Mouse (Mus musculus) mature B cell (primary cell): ENCODE measurements around the gene Gpr176.

Experiments
- in situ Hi-C: fragments of 300-500 bp; cut with MboI; formaldehyde crosslinking; loops from 2 replicates; pipeline ENCODE4 v1.14.3; 2019

Gene Gpr176

DNA sequence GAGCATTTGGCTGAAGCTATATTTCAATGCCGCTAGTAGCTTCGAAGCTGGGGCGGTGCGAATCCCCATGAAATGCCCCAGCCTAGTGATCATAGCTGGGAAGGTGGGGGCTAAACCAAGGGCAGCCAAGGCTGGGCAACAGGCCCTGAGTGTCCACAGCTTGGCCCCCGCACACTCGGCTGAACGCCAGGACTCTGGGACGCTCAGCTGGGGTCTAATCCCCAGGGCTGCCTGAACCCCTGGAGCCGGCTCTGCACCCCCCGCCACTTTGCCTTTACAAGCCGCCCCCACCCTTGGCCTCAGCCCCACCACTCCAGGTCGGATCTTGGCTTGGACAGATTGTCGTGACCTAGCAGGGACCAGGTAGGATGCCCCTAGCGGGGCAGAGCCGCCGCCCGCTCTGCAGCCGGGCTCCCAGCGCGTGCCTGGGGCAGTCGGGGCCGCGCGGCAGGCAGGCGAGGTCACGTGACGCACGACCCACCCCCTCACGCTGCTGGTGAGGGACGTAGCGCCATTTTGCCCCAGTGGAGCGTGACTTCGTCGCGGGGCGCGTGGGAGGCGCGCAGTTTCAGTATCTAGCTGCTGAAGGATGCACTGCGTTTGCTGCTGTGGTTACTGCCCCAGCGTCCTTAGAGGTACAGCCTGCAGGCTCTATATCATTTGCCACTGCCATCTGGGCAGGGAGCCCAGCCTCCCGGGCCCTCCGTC, 507 bp upstream of the Gpr176 start:
- in situ Hi-C loops, result no loop called here

DNA sequence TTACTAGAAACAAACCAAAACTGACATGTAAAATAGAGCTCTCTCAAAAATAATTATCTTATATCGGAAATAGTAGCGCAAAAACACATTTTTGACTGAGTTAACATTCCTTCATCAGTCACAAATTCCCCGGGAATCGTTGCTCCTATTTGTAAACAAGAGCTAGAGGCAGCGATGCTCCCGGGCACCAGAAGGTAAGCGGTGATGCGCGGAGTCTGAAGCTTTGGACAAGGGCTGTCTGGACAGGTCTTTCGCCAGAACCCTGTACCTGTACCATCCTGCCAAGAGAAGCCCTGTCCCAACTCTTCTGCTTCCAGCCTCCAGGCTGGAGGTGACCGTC, 688 bp downstream of the Gpr176 start:
- in situ Hi-C loops, result no loop called here

DNA sequence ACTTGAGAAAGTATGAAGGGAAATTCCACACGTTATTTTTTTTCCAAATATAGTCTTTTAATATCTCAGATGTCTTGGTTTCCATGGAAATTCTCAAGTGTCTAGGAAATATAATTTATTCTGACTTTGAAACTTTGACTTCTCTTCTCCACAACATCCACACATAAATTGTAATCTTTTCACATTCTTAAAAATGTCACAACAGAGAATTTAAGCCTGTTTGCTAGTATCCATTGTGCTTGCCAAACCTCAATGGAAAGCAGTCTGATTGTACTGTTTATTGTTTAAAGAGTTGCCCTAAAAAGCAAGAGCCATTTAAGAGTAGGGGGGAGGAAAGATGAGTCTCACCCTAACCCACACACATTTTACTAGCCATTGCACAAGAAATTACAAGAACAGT, 1.4 kb downstream of the Gpr176 start:
- in situ Hi-C loops, result no loop called here

DNA sequence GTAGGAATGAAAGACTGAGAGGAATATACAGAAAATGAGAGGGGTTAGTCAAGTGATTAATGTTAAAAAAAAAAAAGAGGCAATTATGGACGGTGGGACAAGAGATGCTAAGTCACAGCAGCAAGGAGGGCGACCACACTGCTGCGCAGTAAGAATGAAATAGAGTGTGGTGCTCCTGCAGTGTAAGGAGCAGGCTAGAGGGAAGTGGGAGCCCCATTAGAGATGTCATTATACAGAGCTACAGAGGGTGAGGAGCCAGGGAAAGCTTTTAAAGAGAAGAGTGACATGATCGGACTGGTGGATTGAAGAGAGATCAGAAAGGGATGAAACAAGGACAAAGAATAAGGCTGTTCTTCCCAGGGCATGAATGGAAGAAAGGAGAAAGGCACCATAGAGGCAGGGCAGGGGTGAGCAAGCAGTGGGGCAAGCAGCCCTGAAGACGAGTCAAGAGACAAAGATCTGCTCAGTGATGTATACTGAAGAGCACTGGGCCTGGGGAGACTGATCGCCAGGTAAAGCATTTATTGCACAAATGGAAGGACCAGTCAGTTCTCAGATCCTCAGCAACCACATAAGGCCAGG, 18.0 kb downstream of the Gpr176 start:
- in situ Hi-C loops, result no loop called here

DNA sequence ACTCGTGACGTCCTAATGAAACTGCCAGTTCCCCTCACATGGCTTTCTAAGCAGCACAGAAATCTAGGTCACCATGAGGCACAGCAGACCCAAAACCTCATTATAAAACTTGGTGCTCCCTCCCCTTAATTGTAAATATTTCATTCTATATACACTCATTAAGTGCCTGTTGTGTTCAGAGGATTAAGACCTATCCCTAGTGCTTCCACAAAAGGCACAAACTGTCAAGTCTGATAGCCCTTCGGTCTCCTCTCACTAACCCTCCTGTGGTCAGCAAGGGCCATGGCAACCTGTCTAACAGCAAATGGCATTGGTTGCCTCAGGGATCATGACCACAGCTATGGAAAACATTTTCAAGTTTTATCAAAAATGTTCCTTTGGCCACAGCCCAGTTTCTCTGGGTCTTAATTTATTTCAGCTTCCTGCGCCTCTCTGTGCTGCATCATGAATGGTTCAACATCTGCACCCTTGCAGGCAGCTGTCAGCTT, 19.3 kb downstream of the Gpr176 start:
- in situ Hi-C loops, result no loop called here

DNA sequence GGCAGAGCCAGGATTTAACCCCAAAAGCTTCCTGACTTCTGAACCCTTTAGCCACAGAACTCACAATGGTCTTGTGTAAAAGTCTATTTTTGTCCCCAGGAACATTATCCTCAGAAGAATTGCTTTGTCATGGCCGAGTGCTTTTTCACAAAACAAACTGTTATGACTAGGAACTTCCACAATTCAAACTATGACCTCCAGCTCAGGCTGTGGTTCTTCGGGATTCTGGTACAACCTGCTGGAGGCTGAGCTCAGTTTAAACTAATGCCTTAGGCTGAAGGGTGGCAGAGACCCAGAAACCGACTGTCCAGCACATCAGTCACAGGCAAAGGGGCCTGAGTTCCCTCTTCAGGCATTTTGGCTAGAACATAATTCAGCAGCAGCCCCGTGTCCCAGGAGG, 19.7 kb downstream of the Gpr176 start:
- in situ Hi-C loops, result no loop called here

DNA sequence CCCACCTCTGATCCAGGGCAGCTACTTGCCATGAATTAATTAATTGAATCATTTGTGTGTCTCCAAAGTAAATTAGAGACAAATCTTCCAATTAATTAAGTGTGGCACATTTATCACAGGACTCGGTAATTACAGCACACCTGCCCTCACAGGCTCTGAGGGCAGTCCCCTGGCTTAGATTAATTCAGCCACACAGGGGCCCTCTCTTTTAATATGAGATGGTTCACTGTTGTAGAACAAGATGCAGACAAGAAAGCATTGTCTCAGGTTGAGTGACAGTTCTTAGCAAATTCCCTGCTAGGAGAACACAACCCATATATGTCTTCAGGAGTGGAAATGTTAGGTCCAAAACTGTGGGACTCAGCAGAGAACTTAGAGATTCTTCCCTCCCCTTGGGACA, 27.7 kb downstream of the Gpr176 start:
- in situ Hi-C loops, result no loop called here

DNA sequence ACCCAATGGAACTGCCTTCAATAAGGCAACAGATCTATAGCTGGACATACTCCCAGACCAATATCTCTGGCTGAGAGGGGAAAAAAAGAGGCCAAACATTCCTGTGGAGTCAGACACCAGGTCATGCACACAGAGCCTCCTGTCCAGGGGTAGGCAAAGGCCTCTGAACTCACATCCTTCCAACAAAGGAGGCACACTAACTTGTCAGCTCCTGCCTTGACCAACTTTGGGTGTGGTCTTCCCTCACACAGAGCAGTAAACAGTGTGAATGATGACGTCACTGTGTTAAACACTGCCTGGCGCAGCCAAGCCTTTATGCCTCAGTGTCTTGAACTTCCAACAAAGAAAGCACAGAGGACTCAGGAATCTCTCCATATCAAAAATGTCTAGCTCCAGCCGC, 29.3 kb downstream of the Gpr176 start:
- in situ Hi-C loops, result no loop called here

DNA sequence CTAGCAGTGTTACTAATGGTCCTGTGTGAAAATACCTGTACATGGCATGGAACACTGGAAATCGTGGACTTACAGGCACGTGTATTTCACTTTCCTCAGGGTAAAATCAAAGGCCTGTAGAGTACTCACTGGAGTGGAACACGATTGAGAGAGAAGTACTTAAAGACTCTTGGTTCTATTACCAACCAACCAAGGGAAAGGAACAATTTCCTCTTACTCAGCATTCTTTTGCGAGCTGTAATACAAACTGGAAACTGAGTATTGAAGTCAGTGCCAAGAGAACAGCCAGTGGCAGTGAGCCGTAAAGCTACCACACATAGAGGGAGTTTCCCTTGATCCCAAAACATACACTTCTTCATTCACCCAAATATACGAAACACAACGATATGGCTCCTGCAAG, 31.9 kb downstream of the Gpr176 start:
- in situ Hi-C loops, result no loop called here

DNA sequence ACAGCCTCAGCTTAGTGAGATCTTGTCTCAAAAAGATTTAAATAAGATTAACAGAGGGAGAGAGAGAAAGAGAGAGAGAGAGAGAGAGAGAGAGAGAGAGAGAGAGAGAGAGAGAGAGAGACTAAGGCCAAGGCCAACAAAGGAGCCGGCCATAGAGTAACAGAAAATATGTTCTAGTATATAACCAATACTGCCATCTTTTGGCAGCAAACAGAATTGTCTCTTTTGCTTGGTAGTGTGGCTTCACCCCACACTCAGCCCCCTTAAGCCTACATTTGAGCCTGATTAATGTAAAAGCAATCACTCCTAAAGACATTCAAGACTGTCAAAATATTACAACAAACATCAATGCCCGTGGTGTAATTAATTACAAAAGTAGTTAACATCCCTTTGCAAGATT, 37.1 kb downstream of the Gpr176 start:
- in situ Hi-C loops, result no loop called here

DNA sequence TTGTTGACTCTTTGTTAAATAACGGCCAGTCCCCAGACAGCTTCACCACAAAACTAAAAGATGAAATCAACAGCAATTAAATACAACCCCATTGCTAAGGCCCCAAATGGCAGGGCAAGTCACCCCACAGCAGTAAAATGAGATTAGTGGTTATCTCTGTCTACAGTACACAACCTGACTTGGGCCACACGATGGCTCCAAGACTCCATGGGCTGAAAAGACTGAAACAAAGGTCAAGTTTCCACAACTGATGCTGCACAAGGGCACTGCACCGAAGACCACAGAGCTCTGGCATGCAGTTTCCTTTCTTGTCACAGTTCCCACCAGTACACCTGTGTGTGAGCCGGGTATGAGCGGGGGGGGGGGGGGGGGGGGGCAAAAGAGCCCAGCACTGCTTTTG, 50.6 kb downstream of the Gpr176 start:
- in situ Hi-C loops, result no loop called here

DNA sequence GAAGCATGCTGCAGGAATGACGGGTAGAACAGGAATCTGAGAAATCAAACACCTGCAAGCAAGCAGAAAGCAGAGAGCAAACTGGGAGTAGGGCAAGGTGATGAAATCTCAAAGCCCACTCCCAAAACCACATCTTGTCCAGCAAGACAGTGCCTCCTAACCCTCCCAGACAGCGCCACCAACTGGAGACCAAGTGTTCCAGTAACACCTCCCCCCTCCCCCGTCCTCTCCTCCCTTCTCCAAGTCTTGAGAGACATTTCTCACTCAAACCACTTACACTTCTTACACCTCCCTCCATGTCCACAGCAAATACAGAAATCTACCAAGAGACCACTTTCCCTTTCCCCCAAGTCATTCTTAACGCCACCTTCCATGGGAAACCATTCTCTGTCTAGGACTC, 51.4 kb downstream of the Gpr176 start:
- in situ Hi-C loops, result no loop called here

DNA sequence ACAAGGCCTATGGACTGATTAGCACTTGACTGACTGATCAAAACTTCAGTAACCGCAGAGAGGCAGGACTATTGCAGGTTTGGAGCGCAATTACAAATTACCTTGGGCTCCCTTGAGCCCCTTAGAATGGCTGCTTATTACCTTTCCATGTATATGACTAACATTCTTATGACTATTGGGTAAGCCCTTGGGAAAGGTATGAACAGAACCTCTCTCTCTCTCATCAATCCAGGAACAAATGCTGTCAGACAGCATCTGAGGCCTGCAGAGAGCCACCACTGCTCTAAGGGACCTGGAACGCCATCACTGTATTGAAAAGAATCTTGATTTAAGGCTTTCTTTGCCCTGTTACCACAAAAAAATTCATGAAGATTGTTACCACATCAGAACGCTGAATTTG, 52.1 kb downstream of the Gpr176 start:
- in situ Hi-C loops, result no loop called here

DNA sequence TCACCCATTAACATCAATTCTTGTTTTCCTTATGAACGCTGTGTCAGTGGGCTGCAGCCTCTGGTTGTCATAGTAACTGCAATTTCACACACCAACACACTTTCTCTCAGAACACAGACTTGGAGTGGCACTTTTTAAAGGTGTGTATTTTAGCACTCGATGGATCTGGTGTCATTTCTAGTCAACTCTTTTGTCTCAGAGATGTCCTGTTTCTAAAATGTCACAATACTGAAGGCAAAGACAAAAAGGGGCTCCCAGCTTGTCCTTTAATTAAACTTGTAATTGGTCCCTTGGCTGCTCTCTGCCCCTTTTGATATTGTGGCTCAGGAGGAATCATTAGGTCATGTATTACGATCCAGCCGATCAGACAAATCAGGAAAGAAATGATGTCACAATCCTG, 52.7 kb downstream of the Gpr176 start:
- in situ Hi-C loops, result no loop called here

DNA sequence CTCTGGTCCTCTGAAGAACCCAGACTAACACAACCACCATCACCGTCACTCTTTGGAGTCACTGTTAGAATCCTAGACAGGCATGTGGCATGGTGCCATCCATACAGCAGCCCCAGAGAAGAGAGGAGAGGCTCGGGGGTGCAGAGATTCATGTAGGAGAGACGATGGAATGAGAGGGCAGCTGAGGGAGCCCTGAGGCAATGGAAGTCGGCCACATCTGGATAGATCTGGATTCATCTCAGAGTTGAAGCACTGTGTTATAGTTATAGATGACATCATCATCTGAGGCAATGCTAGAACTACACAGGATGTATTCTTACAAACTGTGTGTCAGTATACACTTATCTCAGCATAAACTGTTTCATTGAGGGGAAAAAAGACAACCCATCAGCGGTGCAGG, 54.0 kb downstream of the Gpr176 start:
- in situ Hi-C loops, result no loop called here

DNA sequence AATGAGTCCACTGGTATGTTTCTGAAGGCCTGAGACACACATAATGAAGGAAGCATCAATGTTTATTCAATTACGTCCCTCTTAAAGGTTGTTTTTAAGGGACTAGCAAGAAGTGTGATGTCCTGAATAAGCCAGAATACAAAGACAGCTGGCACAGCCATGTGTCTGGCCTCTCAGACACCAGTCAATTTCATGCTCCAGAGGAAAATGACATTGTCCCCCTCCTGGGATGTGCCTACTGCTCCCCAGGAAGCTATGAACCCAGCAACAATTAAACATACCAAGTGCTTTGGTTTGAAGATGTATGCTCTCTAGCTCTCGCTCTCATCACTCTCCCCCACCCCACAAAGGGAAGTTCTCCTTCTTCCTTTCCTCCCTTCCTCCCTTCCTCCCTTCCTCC, 56.3 kb downstream of the Gpr176 start:
- in situ Hi-C loops, result no loop called here

DNA sequence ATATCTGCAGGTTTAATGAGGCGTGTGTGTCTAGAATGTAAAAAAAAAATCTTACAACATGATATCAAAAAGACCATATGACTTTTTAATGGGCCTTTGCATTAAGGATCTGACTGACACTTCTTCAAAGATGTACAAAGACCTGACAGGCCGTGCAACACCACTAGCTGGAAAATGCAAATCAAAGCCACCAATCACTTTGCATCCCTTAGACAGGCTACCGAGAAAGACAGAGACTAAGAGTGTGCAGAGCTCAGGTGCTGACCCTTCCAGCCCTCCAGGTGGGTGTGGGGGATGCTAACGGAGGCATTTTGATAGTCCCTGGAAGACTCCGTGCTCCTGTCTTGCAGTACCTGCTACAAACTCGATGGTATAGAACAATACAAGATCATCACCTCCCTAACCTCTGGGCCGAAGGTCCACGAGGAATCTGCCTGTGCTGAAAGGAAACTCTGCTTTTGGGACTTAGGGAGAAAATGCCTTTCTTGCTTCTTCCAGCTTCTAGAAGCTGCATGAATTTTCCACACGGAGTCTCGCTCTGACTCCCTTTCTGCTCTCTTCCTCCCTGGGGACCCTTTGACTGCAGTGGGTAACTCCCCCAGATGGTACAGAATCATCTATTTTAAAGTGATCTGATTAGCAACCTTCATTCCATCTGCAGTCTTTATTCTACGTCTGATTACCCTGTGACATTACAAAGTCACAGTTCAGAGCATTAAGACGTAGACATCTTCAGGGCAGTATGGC, 57.4 kb downstream of the Gpr176 start:
- in situ Hi-C loops, result no loop called here

DNA sequence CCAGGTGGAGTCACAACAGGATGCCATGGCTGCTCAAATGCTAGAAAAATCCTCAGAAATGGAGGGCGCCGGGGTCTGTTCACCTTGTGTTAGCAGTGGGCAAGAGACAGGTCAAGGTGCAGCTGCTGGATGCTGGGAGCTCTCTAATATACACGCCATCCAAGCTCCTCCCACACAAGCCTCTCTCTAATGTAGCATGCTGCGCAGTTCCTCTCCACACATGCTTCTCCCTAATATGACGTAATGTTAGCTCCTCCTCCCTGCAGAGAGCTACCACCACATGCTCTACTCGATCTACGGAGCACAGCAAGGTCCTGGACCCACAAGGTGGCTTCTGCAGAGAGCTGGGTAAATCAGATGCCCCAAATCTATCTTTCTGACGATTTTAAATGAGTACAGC, 65.7 kb downstream of the Gpr176 start:
- in situ Hi-C loops, result no loop called here

DNA sequence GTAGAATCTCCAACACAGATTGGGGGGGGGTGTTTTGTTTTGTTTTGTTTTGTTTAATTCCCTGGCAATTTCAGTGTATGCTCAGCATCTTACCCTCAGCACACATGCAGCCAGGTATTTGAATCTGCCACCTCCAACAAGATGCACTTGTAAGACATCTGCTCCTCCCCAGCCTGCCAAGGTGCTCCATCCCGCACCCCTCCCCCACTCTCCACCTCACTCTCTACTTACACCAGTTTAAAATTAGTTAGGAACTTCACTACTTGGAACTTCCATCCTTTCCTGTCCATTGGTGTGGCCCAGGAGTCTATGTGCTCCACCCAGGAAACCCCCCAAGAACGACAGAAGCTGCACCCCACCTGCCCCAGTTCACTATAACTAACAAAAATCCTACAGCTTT, 66.3 kb downstream of the Gpr176 start:
- in situ Hi-C loops, result no loop called here

DNA sequence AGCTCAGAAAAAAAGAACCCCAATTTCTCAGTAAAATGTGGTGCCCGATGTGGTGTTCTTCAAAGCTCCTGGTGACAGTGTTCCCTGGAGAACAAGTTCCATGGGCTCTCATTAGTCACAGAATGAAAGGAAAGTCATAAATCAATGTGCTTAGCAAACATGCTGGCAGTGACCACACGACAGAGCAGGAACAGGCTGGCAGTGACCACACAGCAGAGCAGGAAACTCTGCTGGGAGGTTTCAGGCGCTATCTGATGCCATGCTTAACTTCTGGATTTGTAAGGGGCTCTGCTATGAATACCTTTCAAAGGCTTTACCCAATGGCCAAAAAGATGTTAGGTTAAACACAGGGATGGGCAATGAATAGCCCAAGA, 66.7 kb downstream of the Gpr176 start:
- in situ Hi-C loops, result no loop called here

DNA sequence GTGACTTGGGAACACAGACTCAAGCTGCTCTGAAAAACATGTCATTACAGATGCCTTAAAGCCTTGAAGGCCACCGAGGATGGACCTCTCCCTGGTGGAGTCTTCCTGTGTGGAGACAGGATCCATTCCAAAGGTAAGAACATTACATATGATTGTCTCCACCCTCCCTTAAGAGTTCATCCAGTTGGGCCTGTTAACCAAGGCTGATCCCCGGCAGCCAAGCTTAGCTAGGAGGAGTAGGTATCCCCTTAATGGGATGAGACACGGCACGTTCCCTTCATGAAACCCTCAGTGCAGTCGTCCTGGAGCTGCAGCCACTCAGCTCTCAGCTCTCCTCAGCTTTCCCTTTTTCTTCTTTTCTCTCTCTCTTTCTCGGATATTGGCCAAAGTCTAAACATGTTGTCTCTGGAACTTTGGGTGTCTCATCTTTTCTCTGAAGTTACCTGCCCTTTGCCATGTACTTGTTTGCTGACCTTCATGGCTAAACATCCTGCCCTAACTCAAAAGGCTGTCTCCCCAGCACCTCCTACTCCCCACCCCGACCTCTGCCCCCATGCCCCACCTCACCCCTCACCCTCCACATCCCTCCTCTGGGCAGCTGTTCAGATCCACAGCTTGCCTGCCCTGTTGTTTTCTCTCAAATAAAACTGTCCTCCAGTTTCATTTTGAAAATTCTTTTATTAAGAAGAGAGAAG, 67.2 kb downstream of the Gpr176 start:
- in situ Hi-C loops, result no loop called here

DNA sequence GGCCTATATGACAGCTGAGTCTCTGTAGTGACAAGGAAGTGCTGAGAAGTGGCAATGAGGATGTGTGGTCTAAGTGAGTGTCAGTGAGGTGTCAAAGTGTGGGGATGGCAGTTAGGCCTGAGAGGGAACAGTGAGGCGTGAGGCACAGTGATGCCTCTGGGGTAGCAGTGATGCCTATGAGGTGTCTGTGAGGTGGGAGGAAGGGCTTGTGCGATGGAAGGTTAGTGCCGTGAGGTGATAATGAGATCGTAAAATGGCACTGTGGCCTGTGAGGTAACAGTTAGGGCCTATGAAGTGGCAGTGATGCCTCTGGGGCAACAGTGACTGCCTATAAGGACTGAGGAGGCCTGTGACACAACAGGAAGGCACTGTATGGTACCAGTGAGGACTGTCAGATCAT, 69.8 kb downstream of the Gpr176 start:
- in situ Hi-C loops, result no loop called here

DNA sequence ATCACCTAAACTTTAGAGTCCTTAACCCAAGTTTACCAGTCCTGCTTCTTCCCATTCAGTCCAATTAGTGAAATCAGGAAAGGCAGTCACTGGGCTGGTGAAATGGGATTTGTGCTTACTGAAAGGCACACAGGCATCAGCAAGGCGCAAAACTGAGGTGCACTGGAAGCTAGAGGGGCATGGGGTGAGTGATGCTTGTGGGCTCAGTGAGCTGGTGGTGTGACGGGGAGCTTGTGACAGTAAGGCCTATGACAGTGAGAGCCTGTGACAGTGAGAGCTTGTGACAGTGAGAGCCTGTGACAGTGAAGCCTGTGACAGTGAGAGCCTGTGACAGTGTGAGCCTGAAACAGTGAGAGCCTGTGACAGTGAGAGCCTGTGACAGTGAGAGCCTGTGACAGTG, 71.6 kb downstream of the Gpr176 start:
- in situ Hi-C loops, result no loop called here
